Mouse (Mus musculus) testis, postnatal 14 days (tissue): ENCODE data around the gene Robo3.

Source experiments
- DNase-seq: peaks from one replicate; pipeline ENCODE4 v3.0.0; 2021; ENCODE audit warnings: low spot score

The Robo3 gene

DNA sequence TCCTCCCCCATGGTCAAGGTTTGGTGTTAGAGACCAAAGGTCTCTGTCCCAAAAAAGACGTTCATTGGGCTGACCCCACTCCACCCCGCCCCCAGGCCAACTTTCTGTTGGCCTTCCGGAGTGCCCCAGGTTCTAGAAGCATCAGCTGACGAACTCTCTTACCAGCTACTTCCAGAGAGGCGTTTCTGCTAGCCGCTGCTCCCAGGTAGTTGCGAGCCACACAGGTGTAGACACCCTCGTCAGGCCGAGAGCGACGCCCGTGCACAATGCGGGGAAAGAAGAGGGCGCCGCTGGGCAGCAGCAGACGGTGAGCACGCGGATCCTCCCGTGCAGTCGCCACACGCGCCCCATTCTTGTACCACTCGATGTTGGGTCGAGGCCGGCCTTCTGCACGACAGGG, 3.7 kb downstream of the Robo3 start:
- no peak for DNase-seq

DNA sequence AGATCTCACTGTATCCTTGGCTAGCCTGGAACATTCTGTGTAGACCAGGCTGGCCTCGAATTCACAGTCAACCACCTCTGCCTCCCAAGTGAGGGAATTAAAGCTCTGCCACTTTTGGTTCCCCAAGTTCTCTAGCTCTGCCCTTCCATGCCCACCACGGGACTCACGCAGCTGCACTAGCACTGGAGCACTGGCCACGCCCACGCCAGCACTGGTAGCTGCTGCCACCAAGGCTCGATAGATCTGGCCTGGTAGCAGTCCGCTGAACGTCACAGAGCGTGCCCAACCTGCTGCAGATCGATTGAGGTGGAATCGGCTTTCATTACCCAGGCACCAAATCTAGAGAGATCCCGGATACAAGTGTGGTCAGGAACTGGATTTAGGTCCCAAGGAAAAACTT, 11.8 kb downstream of the Robo3 start:
- DNase-seq, result no peak

DNA sequence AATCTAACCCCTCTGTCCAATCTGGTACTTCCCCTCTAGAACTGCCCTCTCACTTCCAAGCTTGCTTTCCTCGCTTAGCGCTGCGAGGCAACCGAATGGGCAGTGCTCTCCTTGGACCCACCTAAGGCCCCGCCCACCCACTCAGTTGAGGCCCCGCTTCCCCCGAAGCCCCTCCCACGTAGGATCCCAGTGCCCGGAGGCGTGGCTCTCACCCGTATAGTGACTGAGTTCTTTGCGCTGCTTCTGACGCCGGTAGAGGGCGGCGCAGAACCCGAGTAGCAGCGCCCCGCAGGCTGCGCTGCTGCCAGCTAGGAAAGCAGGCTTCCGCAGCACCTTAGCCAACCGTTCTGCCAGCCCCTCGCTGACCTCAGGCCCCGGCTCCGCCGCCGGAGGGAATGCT, 12.4 kb downstream of the Robo3 start:
- peak; percentile 83 for DNase-seq

DNA sequence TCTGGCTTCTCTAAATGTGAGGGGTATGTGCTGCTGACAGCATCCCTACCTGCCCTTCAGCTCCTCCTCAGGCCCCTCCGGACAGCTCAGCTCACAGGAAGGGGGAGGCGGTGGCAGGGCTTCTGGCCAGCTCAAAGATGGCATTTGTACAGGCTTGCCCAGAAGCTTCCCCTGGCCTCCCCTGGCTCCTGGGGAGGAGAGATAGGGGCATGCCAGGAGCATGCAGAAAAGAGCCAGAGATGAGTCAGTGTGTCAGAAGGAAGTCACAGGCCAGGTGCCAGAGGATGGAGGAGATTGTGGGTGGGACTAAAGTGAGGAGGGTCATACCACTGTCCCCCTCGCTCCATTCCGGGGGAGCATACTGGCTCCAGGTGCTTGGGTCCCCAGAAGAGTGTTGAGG, 14.3 kb downstream of the Robo3 start:
- DNase-seq, result no peak

DNA sequence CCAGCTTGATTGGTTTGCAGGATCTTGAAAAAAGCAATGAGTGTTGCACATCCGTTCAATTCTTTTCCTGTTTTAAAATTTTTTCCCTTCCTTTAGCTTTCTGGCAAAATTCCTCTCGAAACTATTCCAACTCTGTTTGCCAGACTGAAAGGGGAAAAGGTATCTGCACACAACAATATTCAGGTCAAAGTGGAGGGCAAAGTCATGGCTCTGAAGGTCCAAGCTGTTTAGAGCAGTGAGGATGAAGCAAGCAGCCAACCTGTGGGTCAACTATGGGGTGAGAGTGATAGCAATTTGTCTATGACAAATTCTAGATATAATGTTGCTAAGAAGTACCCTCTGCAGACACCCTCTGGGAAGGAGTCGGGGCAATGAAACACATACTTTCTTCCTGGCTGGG, 18.4 kb downstream of the Robo3 start:
- no peak for DNase-seq

DNA sequence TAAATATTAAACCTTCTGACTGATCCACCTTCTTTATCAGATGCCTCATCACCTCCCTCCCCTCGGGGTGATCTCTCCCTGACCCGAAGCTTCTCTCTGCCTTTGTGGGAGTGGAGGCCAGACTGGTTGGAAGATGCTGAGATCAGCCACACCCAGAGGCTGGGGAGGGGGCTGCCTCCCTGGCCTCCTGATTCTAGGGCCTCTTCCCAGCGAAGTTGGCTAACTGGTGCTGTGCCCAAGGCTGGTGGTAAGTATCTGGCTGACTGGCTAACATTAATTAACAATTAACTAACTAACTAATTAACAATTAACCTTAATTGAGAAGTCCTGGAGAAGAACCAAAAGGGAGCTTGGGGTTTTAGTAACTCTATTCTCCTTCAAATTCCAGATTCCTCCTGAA, 20.1 kb downstream of the Robo3 start:
- no peak for DNase-seq

DNA sequence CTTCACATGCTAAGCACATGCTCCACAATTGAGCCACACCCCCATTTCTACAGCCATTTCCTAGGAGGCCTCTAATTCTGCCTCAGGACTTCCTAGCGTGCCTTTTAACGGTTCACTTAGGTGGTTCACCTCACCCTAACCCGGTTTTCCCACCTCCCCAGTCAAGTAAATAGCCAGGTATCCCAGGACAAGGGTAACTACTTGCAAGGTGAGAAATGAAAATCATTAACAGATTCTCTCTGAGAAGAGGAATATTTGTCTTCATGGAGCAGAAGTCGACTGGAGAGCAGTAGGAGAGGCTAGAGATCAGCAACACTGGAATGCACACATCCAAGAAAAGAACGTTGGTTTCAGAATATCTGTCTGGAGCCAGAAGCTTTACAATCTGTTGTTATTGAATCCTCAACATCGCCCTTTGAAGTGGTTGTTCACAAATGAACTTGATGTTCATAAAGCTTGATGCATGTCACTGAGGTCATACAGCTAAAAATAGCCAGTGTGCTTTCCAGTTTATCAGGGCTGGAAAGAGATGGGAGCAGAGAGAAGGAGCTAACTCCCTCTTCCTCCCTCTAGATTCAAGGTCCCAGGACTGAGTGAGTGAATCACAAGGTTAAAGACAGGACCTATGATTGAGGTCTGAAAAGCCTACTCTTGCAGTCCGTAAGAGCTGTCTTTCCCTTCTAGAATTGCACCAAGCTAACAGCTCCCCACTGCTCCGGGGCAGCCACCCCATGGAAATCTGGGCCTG, 23.2 kb downstream of the Robo3 start:
- DNase-seq, result no peak

DNA sequence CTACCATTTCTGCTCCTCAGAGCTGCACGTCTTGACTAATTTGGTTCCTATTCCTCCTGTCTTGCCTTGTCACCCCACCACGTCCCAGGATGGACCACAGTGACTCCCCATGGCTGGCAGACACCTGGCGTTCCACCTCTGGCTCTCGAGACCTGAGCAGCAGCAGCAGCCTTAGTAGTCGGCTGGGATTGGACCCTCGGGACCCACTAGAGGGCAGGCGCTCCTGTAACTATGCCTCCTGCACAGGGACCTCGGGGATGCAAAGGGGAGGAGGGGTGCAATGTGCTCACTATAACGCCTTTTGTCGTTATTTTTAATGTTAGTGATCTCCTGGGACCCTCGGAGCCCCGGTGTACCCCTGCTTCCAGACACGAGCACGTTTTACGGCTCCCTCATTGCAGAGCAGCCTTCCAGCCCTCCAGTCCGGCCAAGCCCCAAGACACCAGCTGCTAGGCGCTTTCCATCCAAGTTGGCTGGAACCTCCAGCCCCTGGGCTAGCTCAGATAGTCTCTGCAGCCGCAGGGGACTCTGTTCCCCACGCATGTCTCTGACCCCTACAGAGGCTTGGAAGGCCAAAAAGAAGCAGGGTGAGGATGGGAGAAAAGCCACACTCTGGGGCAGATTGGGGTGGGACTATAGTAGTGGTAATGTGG, 25.1 kb downstream of the Robo3 start:
- no peak for DNase-seq

DNA sequence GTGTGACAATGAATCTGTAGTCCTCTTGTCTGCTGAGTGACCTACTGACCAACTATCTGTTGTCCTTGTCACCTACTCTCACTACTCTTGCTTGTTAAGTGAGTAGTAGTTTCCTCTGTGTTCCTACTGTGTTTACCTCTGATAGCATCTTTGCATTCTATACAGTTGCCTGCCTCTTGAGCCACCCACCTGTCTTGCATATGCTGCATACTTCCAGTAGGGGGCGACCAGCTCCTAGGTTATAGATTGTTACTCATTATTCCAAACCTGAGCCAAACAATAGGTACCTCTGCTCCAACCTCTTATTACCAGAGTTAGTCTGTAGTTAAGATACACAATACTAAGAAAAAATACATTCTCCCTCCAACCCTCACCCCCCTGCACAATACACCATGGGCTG, 26.7 kb downstream of the Robo3 start:
- DNase-seq, result no peak

DNA sequence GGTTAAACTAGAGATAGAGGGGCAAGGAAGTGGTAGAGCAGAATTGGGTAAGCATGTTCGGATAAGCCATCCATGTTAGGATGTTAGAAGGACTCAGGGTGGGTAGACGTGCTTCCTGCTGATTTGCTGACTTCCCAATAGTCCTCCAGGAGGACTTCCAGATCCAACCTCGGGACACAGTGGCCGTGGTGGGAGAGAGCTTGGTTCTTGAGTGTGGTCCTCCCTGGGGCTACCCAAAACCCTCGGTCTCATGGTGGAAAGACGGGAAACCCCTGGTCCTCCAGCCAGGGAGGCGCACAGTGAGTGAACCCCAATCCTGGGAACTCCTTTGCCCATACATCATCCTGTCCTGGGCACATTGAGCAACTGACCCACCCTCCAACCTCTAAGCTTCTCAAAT, 30.0 kb downstream of the Robo3 start:
- DNase-seq, result no peak

DNA sequence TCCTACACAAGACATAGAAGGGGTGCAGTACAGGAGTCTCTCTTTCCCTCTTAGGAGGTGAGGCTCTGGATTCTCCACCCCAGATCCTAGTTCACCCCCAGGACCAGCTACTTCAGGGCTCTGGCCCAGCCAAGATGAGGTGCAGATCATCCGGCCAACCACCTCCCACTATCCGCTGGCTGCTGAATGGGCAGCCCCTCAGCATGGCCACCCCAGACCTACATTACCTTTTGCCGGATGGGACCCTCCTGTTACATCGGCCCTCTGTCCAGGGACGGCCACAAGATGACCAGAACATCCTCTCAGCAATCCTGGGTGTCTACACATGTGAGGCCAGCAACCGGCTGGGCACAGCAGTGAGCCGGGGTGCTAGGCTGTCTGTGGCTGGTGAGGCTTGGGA, 30.5 kb downstream of the Robo3 start:
- DNase-seq, result no peak

DNA sequence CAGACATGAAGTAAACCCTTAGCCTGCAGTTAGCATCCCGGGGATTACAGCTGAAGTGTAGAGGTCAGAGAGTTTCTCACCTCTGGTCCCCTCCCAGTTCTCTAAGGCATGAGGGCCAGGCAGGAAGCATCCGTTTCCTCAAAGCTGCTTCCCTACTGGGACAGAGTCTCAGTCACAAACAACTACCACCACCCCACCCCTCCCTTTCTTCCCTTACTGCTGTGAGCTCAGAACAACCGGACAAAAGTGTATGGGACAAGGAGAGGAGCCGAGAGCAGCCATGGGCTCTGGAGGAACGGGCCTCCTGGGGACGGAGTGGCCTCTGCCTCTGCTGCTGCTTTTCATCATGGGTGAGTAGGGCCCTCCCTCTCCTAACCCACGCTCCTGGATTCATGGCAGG, 31.2 kb downstream of the Robo3 start, which contains the start of gene Robo4:
Robo4 (plus strand) TSS at position 96 of the 400 bp plus-strand sequence.
- DNase-seq, result no peak

DNA sequence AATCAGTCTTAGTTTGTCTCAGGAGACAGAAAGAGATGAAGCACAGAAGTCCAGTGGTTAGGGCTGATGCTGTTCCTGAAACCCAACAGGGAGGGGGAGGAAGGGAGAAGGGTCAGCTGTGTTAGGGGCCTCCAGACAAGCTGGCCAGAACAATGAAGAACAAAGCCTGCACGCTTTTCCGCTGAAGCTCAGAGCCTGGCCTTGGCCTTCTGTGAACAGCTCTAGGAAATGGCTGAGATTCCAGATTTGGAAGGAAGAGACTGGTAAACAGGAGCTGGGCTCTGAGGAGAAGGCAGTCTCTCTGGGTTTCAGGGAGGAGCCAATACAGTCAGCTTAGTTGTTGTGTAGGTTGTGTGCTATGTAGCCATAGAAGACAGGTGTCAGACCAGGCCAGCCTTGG, 32.5 kb downstream of the Robo3 start:
- no peak for DNase-seq

DNA sequence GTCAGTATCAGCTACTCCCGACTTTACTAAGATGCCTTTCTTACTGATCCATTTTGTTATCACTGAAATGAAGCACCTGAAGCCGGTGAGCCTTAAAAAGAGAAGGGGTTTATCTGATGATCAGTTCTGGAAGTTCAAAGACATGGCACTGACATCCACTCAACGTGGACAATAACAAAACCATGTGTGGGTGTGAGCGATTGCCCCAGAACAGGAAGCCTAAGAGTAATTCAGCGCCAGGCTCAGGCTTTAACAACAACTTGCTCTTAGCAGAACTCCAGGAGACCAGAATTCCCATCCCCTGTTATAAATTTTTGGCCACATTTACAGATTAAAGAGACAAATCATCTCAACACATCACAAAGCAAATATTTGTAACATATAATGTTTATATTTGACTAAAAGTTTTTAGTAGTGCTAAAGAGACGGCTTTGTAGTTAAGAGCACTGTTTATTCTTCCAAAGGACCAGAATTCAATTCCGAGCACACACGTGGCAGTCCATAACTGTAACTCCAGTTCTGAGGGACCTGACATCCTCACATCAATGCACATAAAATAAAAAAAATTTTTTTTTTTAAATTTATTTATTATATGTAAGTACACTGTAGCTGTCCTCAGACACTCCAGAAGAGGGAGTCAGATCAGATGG, 39.4 kb downstream of the Robo3 start:
- no peak for DNase-seq

DNA sequence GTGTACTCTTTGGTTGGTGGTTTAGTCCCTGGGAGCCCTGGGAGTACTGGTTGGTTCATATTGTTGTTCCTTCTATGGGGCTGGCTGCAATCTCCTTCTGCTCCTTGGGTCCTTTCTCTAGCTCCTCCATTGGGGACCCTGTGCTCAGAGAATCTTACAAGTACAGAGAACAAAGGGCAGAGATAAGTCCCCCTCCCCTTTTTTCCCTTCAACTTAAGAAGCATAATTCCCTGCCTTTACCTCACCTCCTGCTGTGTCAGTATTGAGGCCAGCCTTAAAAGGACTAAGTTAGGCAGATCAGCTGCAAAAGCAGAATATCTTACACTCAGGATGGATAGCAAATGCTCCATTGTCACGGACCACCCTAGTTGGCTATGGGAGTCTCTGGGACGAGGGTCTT, 41.0 kb downstream of the Robo3 start:
- no peak for DNase-seq

DNA sequence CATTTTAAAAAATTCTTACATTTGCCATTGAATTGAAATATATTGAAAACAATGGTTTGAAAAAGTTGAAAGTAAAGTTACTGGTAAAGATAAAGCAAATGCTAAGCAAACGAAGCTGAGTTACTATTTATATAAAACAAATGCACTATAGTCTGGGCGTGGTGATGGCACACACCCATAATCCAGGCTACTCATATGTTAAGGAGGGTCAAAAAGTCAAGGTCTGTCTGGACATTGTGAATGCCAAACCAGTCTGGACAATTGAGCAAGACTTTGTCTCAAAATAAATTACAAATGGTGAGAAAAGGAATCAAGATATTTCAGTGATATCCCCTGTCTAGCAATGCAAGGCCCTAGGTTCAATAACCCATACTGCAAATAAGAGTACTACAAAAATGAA, 42.2 kb downstream of the Robo3 start:
- no peak for DNase-seq

DNA sequence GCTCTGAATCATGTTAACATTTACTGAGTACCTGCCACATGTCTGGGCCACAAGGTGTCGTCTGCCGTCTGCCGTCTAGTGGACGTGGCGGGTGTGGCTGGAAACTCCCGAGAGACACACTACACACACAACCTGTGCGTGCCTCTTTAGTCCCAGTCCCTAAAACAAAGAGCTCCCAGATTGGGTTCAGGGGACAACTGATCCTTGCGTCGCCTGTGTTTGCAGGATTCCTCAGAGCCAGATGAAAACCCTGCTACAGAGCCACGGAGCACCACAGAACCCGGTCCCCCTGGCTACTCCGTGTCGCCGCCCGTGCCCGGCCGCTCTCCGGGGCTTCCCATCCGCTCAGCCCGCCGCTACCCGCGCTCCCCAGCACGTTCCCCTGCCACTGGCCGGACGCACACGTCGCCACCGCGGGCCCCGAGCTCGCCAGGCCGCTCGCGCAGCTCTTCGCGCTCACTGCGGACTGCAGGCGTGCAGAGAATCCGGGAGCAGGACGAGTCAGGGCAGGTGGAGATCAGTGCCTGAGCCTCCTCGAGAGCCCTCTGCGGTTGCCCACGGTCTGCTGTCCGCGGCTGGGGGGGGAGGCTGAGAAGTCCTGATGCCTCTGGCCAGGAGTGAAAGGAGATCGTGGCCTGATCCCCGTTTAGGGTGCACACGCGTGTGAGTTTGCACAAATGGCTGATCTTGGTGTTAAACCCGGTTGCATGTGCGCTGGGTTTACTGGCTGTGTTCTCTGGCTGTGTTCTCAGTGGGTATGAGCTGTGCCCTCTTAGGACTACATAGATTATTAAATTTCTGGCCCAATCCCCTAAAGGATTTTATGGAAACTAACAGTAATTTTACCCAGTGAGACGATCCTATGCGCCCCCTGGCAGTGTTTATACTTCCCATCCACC, 48.5 kb downstream of the Robo3 start:
- no peak for DNase-seq

DNA sequence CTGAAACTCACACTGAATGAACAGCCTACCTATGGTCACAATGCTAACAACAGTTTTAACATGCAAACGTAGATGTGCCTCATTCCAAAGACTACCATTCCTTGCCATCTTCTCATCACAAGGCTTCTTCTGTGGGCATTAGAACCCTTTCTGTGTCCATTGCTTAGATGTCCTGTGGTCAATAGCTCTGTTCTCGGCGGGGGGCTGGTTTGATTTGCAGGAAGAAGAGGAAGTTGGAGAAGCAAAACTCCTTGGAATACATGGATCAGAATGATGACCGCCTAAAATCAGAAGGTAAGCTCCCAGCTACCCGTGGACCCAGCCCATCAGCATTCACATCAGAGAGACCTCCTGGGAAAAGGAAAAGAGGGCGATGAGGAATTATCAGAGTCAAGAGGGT, 49.9 kb downstream of the Robo3 start:
- DNase-seq, result no peak

DNA sequence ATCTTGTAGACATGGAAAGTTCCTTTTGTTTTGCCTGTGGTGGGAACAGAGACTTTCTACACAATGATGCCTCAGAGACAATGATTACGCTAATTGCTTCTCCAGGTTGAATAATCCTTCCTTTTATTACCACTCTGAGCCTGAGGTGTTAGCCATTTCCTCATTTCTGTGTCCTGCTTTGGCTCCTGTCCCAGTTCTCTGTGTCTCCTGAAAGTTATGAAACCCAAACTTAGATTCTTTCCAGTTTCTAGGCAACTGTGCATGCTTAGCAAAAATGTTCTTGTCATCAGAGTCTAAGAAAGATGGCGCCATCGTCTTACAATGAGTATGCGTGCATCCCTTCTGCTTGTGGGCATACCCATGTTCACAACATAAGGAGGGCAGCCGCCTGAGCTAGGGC, 57.3 kb downstream of the Robo3 start:
- DNase-seq, result no peak

DNA sequence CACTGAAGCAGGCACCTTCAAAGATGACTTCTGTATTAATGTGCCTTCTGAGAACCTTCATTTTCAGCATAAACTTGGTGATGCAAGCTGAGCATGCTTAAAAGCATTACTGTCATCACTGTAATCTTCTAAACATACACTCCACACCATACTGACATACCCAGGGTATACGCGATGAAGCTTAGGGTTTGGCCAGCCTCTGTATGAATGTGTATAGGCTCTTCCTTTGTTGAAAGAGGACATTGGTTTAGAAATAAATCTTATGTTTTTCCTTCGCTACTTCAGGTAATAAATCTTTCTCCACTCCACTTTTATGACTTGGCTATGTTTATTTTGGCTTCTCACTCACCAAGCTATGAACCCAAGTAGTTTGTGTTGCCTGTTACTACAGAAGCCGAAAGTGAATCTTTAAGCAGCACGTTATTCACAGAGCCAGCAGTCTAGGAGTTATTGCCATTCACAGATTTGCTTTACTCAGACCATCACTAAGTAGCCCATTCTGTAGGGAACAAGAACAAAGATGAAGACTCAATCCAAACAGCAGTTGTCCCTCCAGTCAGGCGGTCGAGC, 61.7 kb downstream of the Robo3 start:
- DNase-seq, result no peak

DNA sequence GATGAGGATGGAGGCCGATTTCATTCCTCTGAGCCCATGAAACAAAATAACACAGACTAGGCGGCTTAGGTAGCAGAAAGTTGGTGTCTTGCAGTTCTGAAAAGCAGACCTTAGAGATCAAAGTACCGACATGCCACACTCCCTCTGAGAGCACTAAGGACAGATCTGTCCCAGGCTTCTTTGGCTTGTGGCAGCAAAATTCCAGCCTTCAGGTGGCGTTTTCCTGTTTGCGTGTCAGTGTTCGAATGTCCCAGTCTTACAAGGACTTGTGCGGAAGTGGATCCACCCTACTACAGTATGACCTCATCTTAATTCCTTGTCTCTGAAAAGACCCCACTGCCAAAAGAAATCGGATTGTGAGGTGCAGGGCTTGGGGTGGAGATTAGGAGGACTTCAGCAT, 64.2 kb downstream of the Robo3 start:
- no peak for DNase-seq
